Mouse (Mus musculus) hindbrain, embryonic 10.5 days (tissue): ENCODE data around the gene Dctn5. TPM values are rescaled to one million over a fixed set of nuclear protein-coding genes. Genes with fewer than 3 reads are reported as not detected.

Source experiments
- DNase-seq: peaks from one replicate; pipeline ENCODE4 v3.0.0-alpha.2; 2017; ENCODE audit warnings: low spot score
- H3K27ac ChIP-seq: fragments of 300-500 bp; sonication (generic); 2 replicates; pipeline ENCODE4 v1.5.1; 2016; ENCODE audit warnings: mild to moderate bottlenecking, moderate library complexity
- H3K27me3 ChIP-seq: fragments of 300-500 bp; sonication (generic); 2 replicates; pipeline ENCODE4 v1.6.1; 2016; ENCODE audit warnings: mild to moderate bottlenecking; ENCODE audit not compliant: poor library complexity, insufficient read depth, severe bottlenecking
- H3K36me3 ChIP-seq: fragments of 300-500 bp; sonication (generic); 2 replicates; pipeline ENCODE4 v1.6.1; 2016; ENCODE audit warnings: mild to moderate bottlenecking, moderate library complexity
- H3K4me1 ChIP-seq: fragments of 300-500 bp; sonication (generic); replicated peaks from 2 replicates; pipeline ENCODE4 v1.6.1; 2016; ENCODE audit warnings: mild to moderate bottlenecking
- H3K4me3 ChIP-seq: fragments of 300-500 bp; sonication (generic); 2 replicates; pipeline ENCODE4 v1.5.1; 2016; ENCODE audit warnings: mild to moderate bottlenecking, moderate library complexity
- H3K9me3 ChIP-seq: fragments of 300-500 bp; sonication (generic); 2 replicates; pipeline ENCODE4 v1.6.1; 2016; ENCODE audit warnings: mild to moderate bottlenecking, moderate library complexity
- WGBS: fragments of 180-500 bp; shearing (Covaris S2); methylation state at CpG from one replicate; pipeline ENCODE4 v1.1.7; 2016; 5-methylcytosine and 5-hydroxymethylcytosine counted together
- polyA plus RNA-seq: library from polyadenylated mRNA; unstranded; fragments of >200 nt; fragmentation: Nextera tagmentation; extraction: Ambion mirVana; gene quantifications from 2 replicates; pipeline ENCODE4 v1.2.1, GENCODE M21; 2016

The Dctn5 gene
- polyA plus RNA-seq, 1 experiment from 2014 or later, result 137 TPM

- H3K27ac ChIP-seq, result no peak overlapping the region
- no peak overlapping the region for H3K4me3 ChIP-seq
- WGBS, result 91% methylated on average over 7 of the region's 7 CpGs
- H3K9me3 ChIP-seq, result no peaks in the 10 kb centered on the region
- H3K27me3 ChIP-seq, result no peaks in the 10 kb centered on the region
- no peak for DNase-seq
- no peaks in the 10 kb centered on the region for H3K36me3 ChIP-seq
- H3K4me1 ChIP-seq, result peaks cover 1% of the 10 kb centered on the region; the same call in 1 of the 2 replicates
Measured at GRCm38 (mm10) chr7:122180720-122181119, 47.9 kb downstream of the Dctn5 start.

- H3K9me3 ChIP-seq, result no peaks in the 10 kb centered on the region
- 78% methylated on average over 5 of the region's 5 CpGs for WGBS
- no peak overlapping the region for H3K27ac ChIP-seq
- peaks cover 6% of the 10 kb centered on the region; the same call in 1 of the 2 replicates for H3K4me1 ChIP-seq
- DNase-seq, result no peak
- H3K4me3 ChIP-seq, result no peak overlapping the region
- H3K36me3 ChIP-seq, result no peaks in the 10 kb centered on the region
- no peaks in the 10 kb centered on the region for H3K27me3 ChIP-seq
Measured at GRCm38 (mm10) chr7:122184569-122184968, 51.7 kb downstream of the Dctn5 start.

GRCm38 (mm10) chr7:122186043-122186442, 53.2 kb downstream of the Dctn5 start, which contains the start of gene Ern2:
Ern2 (minus strand) TSS chr7:122186207.
- no peaks in the 10 kb centered on the region for H3K9me3 ChIP-seq
- WGBS, result 26% methylated on average over 17 of the region's 17 CpGs
- H3K4me1 ChIP-seq, result peaks cover 6% of the 10 kb centered on the region; the same call in 1 of the 2 replicates
- H3K36me3 ChIP-seq, result no peaks in the 10 kb centered on the region
- H3K27ac ChIP-seq, result no peak within 1 kb of the TSS
- no peaks in the 10 kb centered on the region for H3K27me3 ChIP-seq
- no peak within 1 kb of the TSS for H3K4me3 ChIP-seq
- no peak for DNase-seq

- no peaks in the 10 kb centered on the region for H3K9me3 ChIP-seq
- no peaks in the 10 kb centered on the region for H3K27me3 ChIP-seq
- DNase-seq, result peak; percentile 67
- H3K27ac ChIP-seq, result no peak overlapping the region
- peaks cover 6% of the 10 kb centered on the region; the same call in 1 of the 2 replicates for H3K4me1 ChIP-seq
- no peak overlapping the region for H3K4me3 ChIP-seq
- H3K36me3 ChIP-seq, result no peaks in the 10 kb centered on the region
- WGBS, result 25% methylated on average over 7 of the region's 7 CpGs
Measured at GRCm38 (mm10) chr7:122189484-122189883, 56.6 kb downstream of the Dctn5 start.

GRCm38 (mm10) chr7:122191097-122191496, 58.3 kb downstream of the Dctn5 start:
- H3K4me1 ChIP-seq, result peaks cover under 1% of the 10 kb centered on the region; the same call in 1 of the 2 replicates
- DNase-seq, result no peak
- H3K27me3 ChIP-seq, result no peaks in the 10 kb centered on the region
- no peaks in the 10 kb centered on the region for H3K36me3 ChIP-seq
- WGBS, result 59% methylated on average over 10 of the region's 10 CpGs
- H3K4me3 ChIP-seq, result no peak overlapping the region
- no peaks in the 10 kb centered on the region for H3K9me3 ChIP-seq
- no peak overlapping the region for H3K27ac ChIP-seq

GRCm38 (mm10) chr7:122193919-122194318, 61.1 kb downstream of the Dctn5 start:
- Histone ChIP-seq H3K4me1 (no peaks in the 10 kb centered on the region), H3K27me3 (no peaks in the 10 kb centered on the region), H3K36me3 (no peaks in the 10 kb centered on the region), H3K27ac (no peak overlapping the region), H3K4me3 (no peak overlapping the region), H3K9me3 (no peaks in the 10 kb centered on the region)
- no peak for DNase-seq

- no peaks in the 10 kb centered on the region for H3K4me1 ChIP-seq
- H3K27ac ChIP-seq, result no peak overlapping the region
- no peaks in the 10 kb centered on the region for H3K27me3 ChIP-seq
- H3K36me3 ChIP-seq, result no peaks in the 10 kb centered on the region
- H3K9me3 ChIP-seq, result no peaks in the 10 kb centered on the region
- no peak overlapping the region for H3K4me3 ChIP-seq
- 88% methylated on average over 9 of the region's 9 CpGs for WGBS
- DNase-seq, result no peak
Measured at GRCm38 (mm10) chr7:122196771-122197170, 63.9 kb downstream of the Dctn5 start.

- H3K9me3 ChIP-seq, result no peaks in the 10 kb centered on the region
- DNase-seq, result peak; percentile 42
- 37% methylated on average over 4 of the region's 4 CpGs for WGBS
- no peaks in the 10 kb centered on the region for H3K27me3 ChIP-seq
- H3K36me3 ChIP-seq, result no peaks in the 10 kb centered on the region
- H3K4me3 ChIP-seq, result no peak overlapping the region
- no peaks in the 10 kb centered on the region for H3K4me1 ChIP-seq
- no peak overlapping the region for H3K27ac ChIP-seq
Measured at GRCm38 (mm10) chr7:122197306-122197705, 64.5 kb downstream of the Dctn5 start.

Other genes starting within 250 kb of the Dctn5 start
- 21.0 and 23.2 TPM in 2 replicates for gene Cog7, start 151.3 kb upstream of the Dctn5 start, polyA plus RNA-seq
- 79.8 and 98.4 TPM in 2 replicates for gene Gga2, start 111.8 kb upstream of the Dctn5 start, polyA plus RNA-seq
- 64.3 and 70.0 TPM in 2 replicates for gene Ubfd1, start 65.9 kb upstream of the Dctn5 start, polyA plus RNA-seq
- 16.4 and 18.3 TPM in 2 replicates for gene Ears2, start 65.8 kb upstream of the Dctn5 start, polyA plus RNA-seq
- gene Ndufab1, start 31.2 kb upstream of the Dctn5 start, polyA plus RNA-seq, result 765 and 766 TPM in 2 replicates
- gene Palb2, start 56 bp upstream of the Dctn5 start, polyA plus RNA-seq, result 18.9 and 21.7 TPM in 2 replicates
- 191 and 216 TPM in 2 replicates for gene Plk1, start 26.4 kb downstream of the Dctn5 start, polyA plus RNA-seq
- 0.21 TPM in 1 of 2 replicates, not detected in the other for gene Ern2, start 53.2 kb downstream of the Dctn5 start, polyA plus RNA-seq
- gene Chp2, start 86.5 kb downstream of the Dctn5 start, polyA plus RNA-seq, result 0.24 TPM in 1 of 2 replicates, not detected in the other
- 5.6 and 9.9 TPM in 2 replicates for gene Prkcb, start 155.7 kb downstream of the Dctn5 start, polyA plus RNA-seq